Mouse (Mus musculus): ENCODE measurements around the gene Dnm3.

DNA sequence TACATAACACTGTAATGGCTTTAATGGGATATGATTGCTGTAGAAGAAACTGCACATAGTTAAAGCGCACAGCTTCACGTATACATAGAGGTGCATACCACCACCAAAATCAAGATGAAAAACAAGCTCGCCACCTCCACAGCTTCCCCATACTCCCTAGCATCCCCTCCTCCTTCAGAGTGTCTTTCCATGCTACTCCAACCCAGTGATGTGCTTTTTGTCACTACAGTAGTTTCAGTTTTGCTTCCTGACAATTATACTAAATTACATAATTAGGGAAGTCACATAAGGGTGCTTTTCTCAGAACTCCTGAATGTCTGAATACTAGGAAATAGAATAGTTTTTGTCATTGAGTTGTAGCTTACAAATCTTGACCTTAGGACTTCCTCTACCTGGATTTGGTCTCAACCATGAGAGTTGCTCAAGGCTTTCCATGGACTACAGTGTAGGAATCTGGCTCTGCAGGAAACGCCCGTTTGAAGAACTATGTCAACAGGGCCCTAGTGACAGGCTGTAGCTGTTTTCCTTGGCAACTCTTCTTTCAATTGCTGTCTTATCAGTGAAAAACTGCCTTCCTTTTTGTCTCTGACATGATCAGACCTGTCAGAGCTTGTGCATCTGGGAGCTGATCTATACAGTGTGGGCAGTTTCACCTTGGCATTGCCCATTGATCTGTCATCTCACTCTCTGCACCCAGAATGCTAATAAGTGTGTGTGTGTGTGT, 89.2 kb downstream of the Dnm3 start:
- TF ChIP-seq CTCF (IDR thresholded peaks at IDR 0.05; ENCODE audit: low read depth, low read length) (no peak), POLR2A (IDR thresholded peaks at IDR 0.05; ENCODE audit: insufficient read depth, low read length) (no peak)
